Mouse (Mus musculus) adrenal gland, adult 8-10 months (tissue): Measurements from ENCODE around the gene Fitm1. TPM values are rescaled to one million over a fixed set of nuclear protein-coding genes. Genes with fewer than 3 reads are reported as not detected.

Experiments
- DNase-seq: peaks from one replicate; pipeline ENCODE4 v3.0.0; 2022
- total RNA-seq, 4 experiments: library from RNA; stranded (reverse); gene quantifications; 2 replicates each; pipeline ENCODE4 v1.2.4; 2022

The Fitm1 gene
- total RNA-seq, 4 experiments from 2014 or later: 0.74 to 0.98 (median 0.85) TPM

DNA sequence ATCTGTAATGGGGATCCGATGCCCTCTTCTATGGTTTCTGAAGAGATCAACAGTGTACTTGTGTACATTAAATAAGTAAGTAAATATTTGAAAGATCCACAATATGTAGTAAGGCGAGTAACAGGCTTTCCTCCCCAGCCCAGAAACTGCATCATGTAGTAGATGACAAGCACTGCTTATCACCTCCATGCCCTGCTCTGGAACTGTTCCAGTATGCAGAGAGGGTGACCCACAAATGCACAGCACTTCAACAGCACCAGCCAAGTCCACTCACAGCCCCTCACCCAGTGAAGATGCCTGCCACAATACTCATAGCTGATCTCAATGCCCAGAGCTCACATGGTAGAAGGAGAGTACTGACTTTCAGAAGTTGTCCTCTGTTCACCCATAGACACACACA, 4.8 kb upstream of the Fitm1 start:
- no peak for DNase-seq

GRCm38 (mm10) chr14:55571760-55572159, 3.7 kb upstream of the Fitm1 start:
- no peak for DNase-seq

DNA sequence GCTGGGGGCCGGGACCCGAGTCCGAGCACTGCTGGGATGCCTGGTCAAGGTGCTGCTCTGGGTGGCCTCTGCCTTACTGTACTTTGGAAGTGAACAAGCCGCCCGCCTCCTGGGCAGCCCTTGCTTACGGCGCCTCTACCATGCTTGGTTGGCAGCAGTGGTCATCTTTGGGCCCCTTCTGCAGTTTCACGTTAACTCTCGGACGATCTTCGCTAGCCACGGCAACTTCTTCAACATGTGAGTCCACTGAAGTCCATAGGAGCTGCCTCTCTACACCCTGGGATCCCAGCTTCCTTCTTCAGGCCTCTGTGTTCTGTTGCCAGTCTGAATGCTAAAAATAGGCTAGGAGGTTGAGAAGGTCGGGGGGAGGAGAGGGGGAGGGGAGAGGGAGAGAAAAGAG, 294 bp downstream of the Fitm1 start:
- no peak for DNase-seq

GRCm38 (mm10) chr14:55576376-55576775, 959 bp downstream of the Fitm1 start:
- DNase-seq: no peak

DNA sequence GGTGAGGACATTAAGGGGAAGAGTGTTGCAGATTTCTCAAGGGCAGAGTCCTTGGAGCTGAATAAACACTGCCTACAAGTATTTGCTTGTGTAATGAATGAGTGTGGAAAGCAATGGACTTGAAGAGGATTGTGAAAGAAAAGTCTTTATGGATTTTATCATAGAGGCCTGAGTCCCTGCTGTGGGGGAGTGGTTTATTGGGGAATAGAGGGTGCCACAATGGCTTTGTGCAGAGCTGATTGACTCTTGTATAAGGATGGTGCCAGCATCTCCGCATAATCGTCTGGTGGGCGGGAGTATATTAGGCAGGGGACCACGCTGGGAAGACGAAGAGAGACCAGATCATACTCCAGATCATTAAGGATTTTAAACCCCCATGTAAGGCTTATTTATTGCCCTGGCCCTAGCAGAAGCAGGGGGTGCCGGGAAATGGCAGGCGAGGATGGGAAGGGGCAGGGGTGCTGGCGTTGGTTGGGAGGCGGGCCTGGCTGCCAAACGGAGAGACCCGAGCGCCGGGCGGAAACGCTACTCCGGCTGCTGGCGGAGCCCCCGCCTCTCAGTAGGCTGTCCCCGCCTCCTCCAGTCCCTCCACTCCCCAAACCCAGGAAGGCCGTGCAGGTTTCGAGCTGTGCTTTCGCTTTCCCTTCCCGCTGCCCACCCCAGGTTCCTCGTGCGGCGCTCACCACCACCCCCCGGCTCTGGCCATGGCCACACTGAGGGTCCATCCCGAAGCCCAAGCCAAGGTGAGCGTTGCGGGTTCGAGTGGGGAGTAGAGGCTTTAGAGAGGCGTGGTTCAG, 2.7 kb downstream of the Fitm1 start, which contains the start of gene Psme1:
Gene Psme1, plus strand, starts transcription at position 253 of the 797 bp plus-strand sequence.
- peak; percentile 85 for DNase-seq

- peak; percentile 81 for DNase-seq
Observed at GRCm38 (mm10) chr14:55578668-55579269, 3.4 kb downstream of the Fitm1 start.

GRCm38 (mm10) chr14:55579511-55580496, 4.4 kb downstream of the Fitm1 start:
- no peak for DNase-seq

DNA sequence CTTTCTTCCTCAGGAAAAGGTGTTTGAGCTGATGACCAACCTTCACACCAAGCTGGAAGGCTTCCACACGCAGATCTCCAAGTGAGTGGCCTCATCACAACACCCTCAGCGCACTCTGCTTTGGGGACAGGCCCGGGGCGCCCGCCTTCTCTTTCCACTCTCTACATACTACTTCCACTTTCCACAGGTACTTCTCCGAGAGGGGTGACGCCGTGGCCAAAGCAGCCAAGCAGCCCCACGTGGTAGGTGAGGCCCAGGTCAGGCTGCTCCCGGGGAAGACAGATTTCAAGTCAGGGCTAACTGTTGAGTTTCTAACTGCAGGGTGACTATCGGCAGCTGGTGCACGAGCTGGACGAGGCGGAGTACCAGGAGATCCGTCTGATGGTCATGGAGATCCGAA, 5.3 kb downstream of the Fitm1 start:
- no peak for DNase-seq

DNA sequence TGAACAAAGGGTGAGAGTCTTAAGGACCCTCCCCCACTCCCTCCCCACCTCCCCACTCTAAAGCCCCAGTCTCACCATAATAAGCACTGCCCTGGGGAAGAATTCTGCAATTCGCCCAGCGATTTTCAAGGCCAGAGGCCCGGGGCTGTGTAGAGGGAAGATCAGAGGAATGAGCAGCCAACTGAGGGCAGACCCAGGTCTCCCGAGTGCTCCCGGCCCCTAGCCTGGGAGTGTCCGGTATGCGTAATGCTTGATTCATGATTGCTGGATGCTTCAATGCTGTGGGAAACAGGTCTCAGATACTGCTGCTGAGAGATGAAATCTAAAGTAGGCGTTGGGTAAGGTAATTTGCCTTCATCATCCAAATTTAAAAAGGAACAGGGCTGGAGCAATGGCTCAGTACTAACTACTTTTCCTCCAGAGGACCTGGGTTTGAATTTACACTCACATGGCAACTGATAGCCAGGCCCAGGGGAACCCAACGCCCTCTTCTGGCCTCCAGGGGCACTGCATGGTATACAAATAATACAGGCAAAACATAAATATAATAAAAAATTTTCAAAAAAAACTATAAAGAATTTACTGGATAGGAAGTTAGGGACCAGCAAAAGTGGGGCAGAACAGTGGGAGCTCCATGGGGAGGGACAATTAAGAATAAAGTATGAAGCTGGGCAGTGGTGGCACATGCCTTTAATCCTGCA, 6.7 kb downstream of the Fitm1 start:
- no peak for DNase-seq

DNA sequence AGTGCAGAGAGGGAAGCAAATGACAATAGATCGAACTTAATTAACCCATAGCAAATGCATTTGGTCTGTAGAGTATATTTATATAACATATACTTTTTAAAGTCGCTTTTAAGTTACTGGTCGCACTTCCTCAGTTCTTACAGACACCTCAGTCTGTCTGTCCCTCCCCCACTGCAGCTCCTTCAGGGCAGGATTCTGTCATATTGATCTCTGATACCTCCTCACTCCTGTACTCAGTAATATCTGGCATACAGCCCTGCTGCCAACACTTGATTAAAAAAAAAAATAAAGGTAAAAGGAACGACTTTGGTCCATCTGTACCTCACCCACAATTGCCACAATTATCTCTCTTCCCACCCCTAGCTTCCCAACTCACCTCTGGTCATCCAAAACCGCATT, 8.9 kb downstream of the Fitm1 start:
- DNase-seq: no peak

DNA sequence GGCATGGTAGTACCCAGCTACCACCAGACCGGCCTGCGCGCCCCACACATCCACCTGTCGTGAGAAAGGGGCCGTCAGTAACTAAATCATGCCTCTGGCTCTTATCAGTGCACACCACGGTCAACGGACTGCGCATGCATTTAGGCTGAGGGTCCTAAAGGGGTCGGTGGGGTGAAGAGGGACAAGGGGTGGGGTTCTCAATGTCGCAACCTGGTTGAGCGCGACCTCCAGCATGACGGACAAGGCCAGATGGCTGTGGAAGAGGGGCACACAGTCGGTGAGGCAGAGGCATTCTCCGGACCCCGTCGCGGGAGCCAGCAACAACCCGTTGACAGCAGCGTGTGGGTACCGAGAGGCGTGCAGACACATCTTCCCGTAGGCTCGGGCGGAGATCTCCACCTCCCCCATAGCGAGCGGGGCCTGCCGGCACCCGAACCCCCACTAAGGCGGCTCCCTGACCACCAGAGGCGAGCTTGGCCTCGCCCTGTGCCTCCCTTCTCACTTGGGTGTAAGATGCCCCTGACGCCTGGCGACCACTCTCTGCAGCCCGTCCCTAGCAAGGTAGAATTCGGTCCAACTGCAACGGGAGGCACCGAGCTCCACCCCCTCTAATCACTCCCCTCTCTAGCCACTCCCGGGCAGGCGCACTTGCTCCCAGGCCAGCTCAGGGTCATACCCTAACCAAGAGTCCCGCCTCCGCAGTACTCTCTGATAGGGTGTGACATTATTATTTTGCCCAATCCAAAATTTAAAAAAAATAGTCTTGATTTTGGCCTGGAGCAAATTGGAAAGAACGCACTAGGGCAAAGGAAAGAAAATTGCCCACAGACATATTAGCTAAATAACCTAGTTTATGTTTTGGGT, 9.5 kb downstream of the Fitm1 start, which contains the start of gene Emc9:
Gene Emc9, minus strand, starts transcription at position 601 of the 864 bp plus-strand sequence.
- peak; percentile 84 for DNase-seq

DNA sequence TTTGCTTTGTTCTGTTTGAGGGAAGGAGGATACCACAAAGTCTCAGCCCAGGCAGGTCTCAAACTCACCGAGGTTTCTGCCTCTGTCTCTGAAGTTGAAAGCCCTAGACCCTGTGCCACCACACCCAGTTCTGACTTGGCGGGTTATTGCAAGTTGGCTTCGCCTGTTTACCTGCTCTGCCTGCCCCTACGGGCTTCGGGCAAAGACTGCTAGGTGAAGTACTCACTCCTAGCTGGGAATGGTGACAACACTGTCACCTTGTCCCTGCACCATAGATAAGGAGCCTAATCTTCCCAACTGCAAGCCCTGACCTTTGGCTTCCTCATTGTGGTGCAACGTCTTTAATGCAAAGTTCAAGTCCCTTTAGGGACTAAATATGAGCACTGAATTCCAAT, 10.1 kb downstream of the Fitm1 start:
- no peak for DNase-seq

DNA sequence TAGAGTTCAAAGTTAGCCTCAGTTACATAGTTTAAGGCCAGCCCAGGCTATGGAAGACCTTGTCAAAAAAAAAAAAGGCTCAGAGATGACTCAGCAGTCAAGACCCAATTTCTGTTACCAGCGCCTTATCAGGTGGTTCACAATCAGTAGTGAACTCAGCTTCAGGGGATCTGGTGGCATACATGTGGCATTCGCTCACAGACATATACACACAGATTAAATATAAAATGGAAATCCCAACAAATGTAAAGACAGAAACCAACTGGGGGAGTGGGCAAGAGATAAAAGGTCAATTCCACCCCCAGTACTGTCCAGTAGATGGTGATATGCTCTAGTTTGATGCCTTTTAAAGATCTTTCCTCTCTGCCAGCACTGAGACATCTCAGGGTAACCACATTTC, 10.7 kb downstream of the Fitm1 start:
- no peak for DNase-seq

GRCm38 (mm10) chr14:55589271-55589670, 13.9 kb downstream of the Fitm1 start:
- DNase-seq: no peak

GRCm38 (mm10) chr14:55589771-55590448, 14.5 kb downstream of the Fitm1 start:
- no peak for DNase-seq

- peak; percentile 97 for DNase-seq
Observed at GRCm38 (mm10) chr14:55590748-55591330, 15.4 kb downstream of the Fitm1 start, which contains the start of gene Psme2. TSS of gene Psme2 (minus strand) at chr14:55591113.

GRCm38 (mm10) chr14:55591331-55591891, 16.0 kb downstream of the Fitm1 start, which contains the start of gene Rnf31:
TSS of gene Rnf31 (plus strand) at chr14:55591708.
- peak; percentile 97 for DNase-seq

- DNase-seq: no peak
Observed at GRCm38 (mm10) chr14:55592226-55592625, 16.8 kb downstream of the Fitm1 start.

- no peak for DNase-seq
Observed at GRCm38 (mm10) chr14:55596036-55596690, 20.7 kb downstream of the Fitm1 start.
